ENCODE assay signal across 8 mouse cellular contexts in the genomic region with DNA sequence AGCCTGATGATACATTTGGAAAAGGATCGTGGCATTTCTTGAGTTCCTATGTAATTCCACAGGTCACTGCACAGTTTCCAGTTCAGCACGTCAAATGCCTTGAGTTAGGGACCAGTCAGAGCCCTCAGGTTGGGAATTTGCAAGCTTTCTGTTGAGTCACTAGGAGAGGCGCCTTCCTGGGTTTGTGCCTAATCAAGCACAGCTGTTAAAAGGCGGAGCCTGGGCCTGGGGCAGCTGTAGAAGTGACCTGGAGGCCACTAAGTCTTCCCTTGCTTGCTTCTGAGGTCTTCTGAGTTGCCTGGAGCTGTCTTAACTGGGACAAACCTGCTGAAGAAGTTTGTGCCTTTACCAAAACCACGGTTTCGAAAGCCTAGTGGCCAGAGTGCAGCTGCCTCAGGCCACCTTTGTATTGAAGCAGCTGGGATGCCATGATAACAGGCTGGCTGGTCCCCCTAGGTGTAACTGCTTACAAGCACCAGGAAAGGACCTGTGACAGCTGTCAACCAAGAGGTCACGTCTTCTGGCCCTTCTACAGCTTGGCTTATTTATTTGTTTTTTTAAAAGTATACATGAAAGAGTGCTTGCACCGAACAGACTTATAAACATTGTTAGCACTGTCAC.
DNase-seq lines count a peak whose midpoint lies in the region; ATAC-seq and TF ChIP-seq lines count a peak whose summit lies in the region.
"Had no signal": no experiment of that assay in that cellular context is flagged by ENCODE, and none has a peak within 500 bp of the region (broad histone marks: within the 10 kb centered on the region; RNA-seq: fewer than 3 reads in every experiment).

No protein-coding gene starts in this region.

- H3K4me2 ChIP-seq in heart, embryonic 13.5 days: peak overlapping the region; percentile 8; the same call in 1 of the 2 replicates
- H3K4me2 ChIP-seq in limb, embryonic 13.5 days (replicated peaks): no peak overlapping the region
- H3K4me2 ChIP-seq in midbrain, embryonic 14.5 days (ENCODE audit: low read length): no peak overlapping the region
- H3K4me2 ChIP-seq: hindbrain, embryonic 15.5 days had no signal

- H3K27me3 ChIP-seq in ES-Bruce4 (ENCODE audit: control insufficient read depth, insufficient read depth, low read length, poor library complexity, severe bottlenecking): no peaks in the 10 kb centered on the region
- no peaks in the 10 kb centered on the region for H3K27me3 ChIP-seq in Patski
- no peaks in the 10 kb centered on the region for H3K27me3 ChIP-seq in heart, embryonic 13.5 days (replicated peaks)
- no peaks in the 10 kb centered on the region for H3K27me3 ChIP-seq in limb, embryonic 13.5 days
- no peaks in the 10 kb centered on the region for H3K27me3 ChIP-seq in midbrain, embryonic 14.5 days (ENCODE audit: control insufficient read depth, insufficient read depth, low read length)
- H3K27me3 ChIP-seq: hindbrain, embryonic 15.5 days had no signal

- TF ChIP-seq EP300 in ES-Bruce4 (IDR thresholded peaks at IDR 0.05; ENCODE audit: insufficient read depth, low read depth, low read length): peak; percentile 78

- no peak for TF ChIP-seq CTCF in ES-Bruce4 (IDR thresholded peaks at IDR 0.05; ENCODE audit: low read depth, low read length)
- no peak for TF ChIP-seq CTCF in Patski (IDR thresholded peaks at IDR 0.05)
- TF ChIP-seq CTCF in left cerebral cortex, adult 2 months (IDR thresholded peaks at IDR 0.05): no peak

- CTCF ChIA-PET in Patski (lab: Charles Lee): interaction anchor here (0.9 to 2.8 kb wide), 8 partner anchors 8 to 66 kb away, joined by 3 to 17 read pairs (median 3); a partner anchor contains a TSS

- H3K4me1 ChIP-seq in ES-Bruce4 (ENCODE audit: control insufficient read depth, insufficient read depth, low read length): peaks cover 16% of the 10 kb centered on the region
- H3K4me1 ChIP-seq in heart, embryonic 13.5 days: peaks cover 68% of the 10 kb centered on the region
- H3K4me1 ChIP-seq in limb, embryonic 13.5 days: peaks cover 52% of the 10 kb centered on the region
- peaks cover 23% of the 10 kb centered on the region; the same call in 1 of the 2 replicates for H3K4me1 ChIP-seq in midbrain, embryonic 14.5 days (ENCODE audit: control insufficient read depth, insufficient read depth, low read length)

- ATAC-seq in Patski: peak; percentile 84
- no peak; the same call in 1 of the 2 replicates for ATAC-seq in heart, embryonic 13.5 days (ENCODE audit: extremely low read depth, insufficient number of reproducible peaks, low FRiP score, low TSS enrichment)
- 0 out of 2 replicates have a peak, but pooled peaks have one; percentile 42 for ATAC-seq in limb, embryonic 13.5 days (ENCODE audit: low FRiP score, low read depth)
- ATAC-seq in midbrain, embryonic 14.5 days (ENCODE audit: low FRiP score, low TSS enrichment): no peak

- no peak overlapping the region for H3K9ac ChIP-seq in ES-Bruce4 (ENCODE audit: low read depth, poor library complexity, severe bottlenecking)
- peak overlapping the region; percentile 52 for H3K9ac ChIP-seq in heart, embryonic 13.5 days
- no peak overlapping the region for H3K9ac ChIP-seq in limb, embryonic 13.5 days
- H3K9ac ChIP-seq in midbrain, embryonic 14.5 days (replicated peaks; ENCODE audit: low read length): no peak overlapping the region
- H3K9ac ChIP-seq: hindbrain, embryonic 15.5 days had no signal

- no peak for TF ChIP-seq POLR2A in ES-Bruce4 (IDR thresholded peaks at IDR 0.05; ENCODE audit: insufficient read depth, low read length)

- 48% methylated on average over 8 of the region's 8 CpGs for WGBS in heart, embryonic 13.5 days
- WGBS in limb, embryonic 13.5 days: 31% methylated on average over 8 of the region's 8 CpGs
- WGBS in midbrain, embryonic 14.5 days: 54% methylated on average over 8 of the region's 8 CpGs

- no peak overlapping the region for H3K4me3 ChIP-seq in ES-Bruce4 (ENCODE audit: low read depth, low read length)
- no peak overlapping the region for H3K4me3 ChIP-seq in heart, embryonic 13.5 days
- no peak overlapping the region for H3K4me3 ChIP-seq in limb, embryonic 13.5 days
- H3K4me3 ChIP-seq in left cerebral cortex, adult 2 months: no peak overlapping the region
- H3K4me3 ChIP-seq in midbrain, embryonic 14.5 days (replicated peaks; ENCODE audit: low read depth, low read length): no peak overlapping the region
- H3K4me3 ChIP-seq: hindbrain, embryonic 15.5 days had no signal

- POLR2A ChIA-PET in Patski (lab: Charles Lee): interaction anchor here (0.6 to 2.4 kb wide), 3 partner anchors 11 to 63 kb away, joined by 3 to 9 read pairs (median 9); no protein-coding TSS in a partner anchor

- H3K9me3 ChIP-seq in ES-Bruce4 (replicated peaks; ENCODE audit: control insufficient read depth, insufficient read depth, low read length, poor library complexity, severe bottlenecking): no peaks in the 10 kb centered on the region
- H3K9me3 ChIP-seq in heart, embryonic 13.5 days: no peaks in the 10 kb centered on the region
- H3K9me3 ChIP-seq in limb, embryonic 13.5 days: no peaks in the 10 kb centered on the region
- no peaks in the 10 kb centered on the region for H3K9me3 ChIP-seq in midbrain, embryonic 14.5 days (ENCODE audit: control insufficient read depth, low read length)
- H3K9me3 ChIP-seq: hindbrain, embryonic 15.5 days had no signal

- H3K36me3 ChIP-seq in ES-Bruce4 (ENCODE audit: control insufficient read depth, insufficient read depth, low read length, poor library complexity, severe bottlenecking): peaks cover 4% of the 10 kb centered on the region; the same call in 1 of the 2 replicates
- H3K36me3 ChIP-seq in heart, embryonic 13.5 days: no peaks in the 10 kb centered on the region
- H3K36me3 ChIP-seq in limb, embryonic 13.5 days: peaks cover 6% of the 10 kb centered on the region; the same call in 1 of the 2 replicates
- H3K36me3 ChIP-seq in midbrain, embryonic 14.5 days (ENCODE audit: control insufficient read depth, insufficient read depth, low read length): no peaks in the 10 kb centered on the region
- H3K36me3 ChIP-seq: hindbrain, embryonic 15.5 days had no signal

- in situ Hi-C loops in Patski (cut with MboI; ENCODE audit: low pct_unique_long_range_greater_than_20kb): no loop called here

- intact Hi-C loops in left cerebral cortex, adult 2 months (cut with DNase I): no loop called here

- H3K27ac ChIP-seq in ES-Bruce4 (ENCODE audit: insufficient read depth, low read length): peak overlapping the region; percentile 72
- peak overlapping the region; percentile 56 for H3K27ac ChIP-seq in heart, embryonic 13.5 days (replicated peaks)
- H3K27ac ChIP-seq in limb, embryonic 13.5 days: 0 out of 2 replicates have a peak overlapping the region, but pooled peaks have one; percentile 2
- no peak overlapping the region for H3K27ac ChIP-seq in left cerebral cortex, adult 2 months
- H3K27ac ChIP-seq in midbrain, embryonic 14.5 days (replicated peaks; ENCODE audit: low read depth, low read length): no peak overlapping the region
- H3K27ac ChIP-seq: hindbrain, embryonic 15.5 days had no signal

- no peak for DNase-seq in Patski (ENCODE audit: low read depth, low spot score)
- no peak for DNase-seq in left cerebral cortex, adult 2 months (ENCODE audit: extremely low spot score in 1 of 2, low spot score in 2 of 2)
- DNase-seq in layer of hippocampus, postnatal 10 days (ENCODE audit: low spot score in 2 of 2): no peak
- no peak for DNase-seq in midbrain, embryonic 14.5 days

Comparison
In these comparisons a context has a peak if more than half of its experiments do, and no peak if none do; other contexts are left out.
1. H3K27ac ChIP-seq: peak in ES-Bruce4 (single experiment), heart, embryonic 13.5 days (single experiment) and limb, embryonic 13.5 days (single experiment); none in left cerebral cortex, adult 2 months (single experiment) and midbrain, embryonic 14.5 days (single experiment).
2. ATAC-seq: peak in Patski (single experiment) and limb, embryonic 13.5 days (single experiment); none in heart, embryonic 13.5 days (single experiment) and midbrain, embryonic 14.5 days (single experiment).